Mouse (Mus musculus): ENCODE measurements around the gene Irx1. TPM values are rescaled to one million over a fixed set of nuclear protein-coding genes. Genes with fewer than 3 reads are reported as not detected.

The Irx1 gene
- polyA plus RNA-seq, 1 experiment from 2014 or later = 2.2 TPM

GRCm38 (mm10) chr13:71962661-71963355 is 715 bp downstream of the Irx1 start:
- H3K27me3 ChIP-seq (ENCODE audit: control insufficient read depth, insufficient read depth, low read length) = peaks cover 85% of the 10 kb centered on the region
- WGBS (ENCODE audit: insufficient replicate concordance) = under 1% methylated on average over 55 of the region's 55 CpGs
- H3K4me1 ChIP-seq (ENCODE audit: control insufficient read depth, insufficient read depth, low read length) = peaks cover 12% of the 10 kb centered on the region
- peak overlapping the region; percentile 86 for H3K27ac ChIP-seq (ENCODE audit: low read depth, low read length)
- no peaks in the 10 kb centered on the region for H3K9me3 ChIP-seq (replicated peaks; ENCODE audit: control insufficient read depth, low read length)
- H3K9ac ChIP-seq (ENCODE audit: low read depth, low read length) = peak overlapping the region; percentile 83
- 0 out of 2 replicates have a peak, but pooled peaks have one; percentile 16 for ATAC-seq (replicated peaks; ENCODE audit: insufficient number of reproducible peaks, low FRiP score, low TSS enrichment)
- H3K36me3 ChIP-seq (ENCODE audit: control insufficient read depth, insufficient read depth, low read length) = no peaks in the 10 kb centered on the region
- peak overlapping the region; percentile 67 for H3K4me3 ChIP-seq (ENCODE audit: low read depth, low read length)
- peak overlapping the region; percentile 88 for H3K4me2 ChIP-seq

GRCm38 (mm10) chr13:71961891-71962660 is 1.4 kb downstream of the Irx1 start:
- Histone ChIP-seq H3K27me3 (ENCODE audit: control insufficient read depth, insufficient read depth, low read length) (peaks cover 81% of the 10 kb centered on the region), H3K4me2 (peak overlapping the region; percentile 88), H3K4me1 (ENCODE audit: control insufficient read depth, insufficient read depth, low read length) (peaks cover 13% of the 10 kb centered on the region), H3K27ac (ENCODE audit: low read depth, low read length) (no peak overlapping the region; the same call in 1 of the 2 replicates), H3K36me3 (ENCODE audit: control insufficient read depth, insufficient read depth, low read length) (no peaks in the 10 kb centered on the region), H3K9me3 (replicated peaks; ENCODE audit: control insufficient read depth, low read length) (no peaks in the 10 kb centered on the region), H3K4me3 (ENCODE audit: low read depth, low read length) (peak overlapping the region; percentile 67), H3K9ac (ENCODE audit: low read depth, low read length) (peak overlapping the region; percentile 83)
- 1% methylated on average over 25 of the region's 25 CpGs for WGBS (ENCODE audit: insufficient replicate concordance)
- ATAC-seq (replicated peaks; ENCODE audit: insufficient number of reproducible peaks, low FRiP score, low TSS enrichment) = no peak

- Histone ChIP-seq H3K27me3 (ENCODE audit: control insufficient read depth, insufficient read depth, low read length) (peaks cover 80% of the 10 kb centered on the region), H3K9me3 (replicated peaks; ENCODE audit: control insufficient read depth, low read length) (no peaks in the 10 kb centered on the region), H3K9ac (ENCODE audit: low read depth, low read length) (peak overlapping the region; percentile 54; the same call in 1 of the 2 replicates), H3K4me1 (ENCODE audit: control insufficient read depth, insufficient read depth, low read length) (peaks cover 15% of the 10 kb centered on the region), H3K27ac (ENCODE audit: low read depth, low read length) (no peak overlapping the region), H3K4me3 (ENCODE audit: low read depth, low read length) (peak overlapping the region; percentile 67), H3K36me3 (ENCODE audit: control insufficient read depth, insufficient read depth, low read length) (no peaks in the 10 kb centered on the region), H3K4me2 (peak overlapping the region; percentile 88)
- 15% methylated on average over 9 of the region's 9 CpGs for WGBS (ENCODE audit: insufficient replicate concordance)
- no peak for ATAC-seq (replicated peaks; ENCODE audit: insufficient number of reproducible peaks, low FRiP score, low TSS enrichment)
These were observed 2.4 kb downstream of the Irx1 start for GRCm38 (mm10) chr13:71960846-71961735.

GRCm38 (mm10) chr13:71960277-71960672 is 3.2 kb downstream of the Irx1 start:
- peak overlapping the region; percentile 66 for H3K9ac ChIP-seq (ENCODE audit: low read depth, low read length)

GRCm38 (mm10) chr13:71959361-71960276 is 3.9 kb downstream of the Irx1 start:
- WGBS (ENCODE audit: insufficient replicate concordance) = 2% methylated on average over 76 of the region's 76 CpGs
- Histone ChIP-seq H3K36me3 (ENCODE audit: control insufficient read depth, insufficient read depth, low read length) (no peaks in the 10 kb centered on the region), H3K4me2 (peak overlapping the region; percentile 88), H3K9ac (ENCODE audit: low read depth, low read length) (peak overlapping the region; percentile 66), H3K27ac (ENCODE audit: low read depth, low read length) (0 out of 2 replicates have a peak overlapping the region, but pooled peaks have one; percentile 15), H3K4me3 (ENCODE audit: low read depth, low read length) (peak overlapping the region; percentile 67), H3K4me1 (ENCODE audit: control insufficient read depth, insufficient read depth, low read length) (peaks cover 15% of the 10 kb centered on the region), H3K27me3 (ENCODE audit: control insufficient read depth, insufficient read depth, low read length) (peaks cover 67% of the 10 kb centered on the region), H3K9me3 (replicated peaks; ENCODE audit: control insufficient read depth, low read length) (no peaks in the 10 kb centered on the region)
- ATAC-seq (replicated peaks; ENCODE audit: insufficient number of reproducible peaks, low FRiP score, low TSS enrichment) = 0 out of 2 replicates have a peak, but pooled peaks have one; percentile 2

More at GRCm38 (mm10) chr13:71960277-71960672, 3.2 kb downstream of the Irx1 start:
- Histone ChIP-seq H3K27me3 (ENCODE audit: control insufficient read depth, insufficient read depth, low read length) (peaks cover 73% of the 10 kb centered on the region), H3K4me3 (ENCODE audit: low read depth, low read length) (peak overlapping the region; percentile 67), H3K27ac (ENCODE audit: low read depth, low read length) (no peak overlapping the region), H3K9me3 (replicated peaks; ENCODE audit: control insufficient read depth, low read length) (no peaks in the 10 kb centered on the region), H3K4me1 (ENCODE audit: control insufficient read depth, insufficient read depth, low read length) (peaks cover 15% of the 10 kb centered on the region), H3K36me3 (ENCODE audit: control insufficient read depth, insufficient read depth, low read length) (no peaks in the 10 kb centered on the region), H3K4me2 (peak overlapping the region; percentile 88)
- no peak for ATAC-seq (replicated peaks; ENCODE audit: insufficient number of reproducible peaks, low FRiP score, low TSS enrichment)
- WGBS (ENCODE audit: insufficient replicate concordance) = 6% methylated on average over 9 of the region's 9 CpGs

GRCm38 (mm10) chr13:71958651-71959050 is 4.9 kb downstream of the Irx1 start:
- Histone ChIP-seq H3K27me3 (ENCODE audit: control insufficient read depth, insufficient read depth, low read length) (peaks cover 60% of the 10 kb centered on the region), H3K9ac (ENCODE audit: low read depth, low read length) (peak overlapping the region; percentile 40), H3K4me1 (ENCODE audit: control insufficient read depth, insufficient read depth, low read length) (peaks cover 15% of the 10 kb centered on the region), H3K27ac (ENCODE audit: low read depth, low read length) (no peak overlapping the region), H3K4me3 (ENCODE audit: low read depth, low read length) (peak overlapping the region; percentile 67), H3K9me3 (replicated peaks; ENCODE audit: control insufficient read depth, low read length) (no peaks in the 10 kb centered on the region), H3K36me3 (ENCODE audit: control insufficient read depth, insufficient read depth, low read length) (no peaks in the 10 kb centered on the region), H3K4me2 (peak overlapping the region; percentile 88)
- no peak for ATAC-seq (replicated peaks; ENCODE audit: insufficient number of reproducible peaks, low FRiP score, low TSS enrichment)
- WGBS (ENCODE audit: insufficient replicate concordance) = 7% methylated on average over 16 of the region's 16 CpGs

GRCm38 (mm10) chr13:71957811-71958351 is 5.6 kb downstream of the Irx1 start:
- Histone ChIP-seq H3K4me2 (peak overlapping the region; percentile 88), H3K9me3 (replicated peaks; ENCODE audit: control insufficient read depth, low read length) (no peaks in the 10 kb centered on the region), H3K4me1 (ENCODE audit: control insufficient read depth, insufficient read depth, low read length) (peaks cover 15% of the 10 kb centered on the region), H3K27ac (ENCODE audit: low read depth, low read length) (no peak overlapping the region), H3K27me3 (ENCODE audit: control insufficient read depth, insufficient read depth, low read length) (peaks cover 58% of the 10 kb centered on the region), H3K36me3 (ENCODE audit: control insufficient read depth, insufficient read depth, low read length) (no peaks in the 10 kb centered on the region), H3K9ac (ENCODE audit: low read depth, low read length) (peak overlapping the region; percentile 40; the same call in 1 of the 2 replicates), H3K4me3 (ENCODE audit: low read depth, low read length) (peak overlapping the region; percentile 67)
- 11% methylated on average over 21 of the region's 21 CpGs for WGBS (ENCODE audit: insufficient replicate concordance)
- ATAC-seq (replicated peaks; ENCODE audit: insufficient number of reproducible peaks, low FRiP score, low TSS enrichment) = no peak
